Mouse (Mus musculus) kidney, postnatal 14 days (tissue): ENCODE data around the gene Scn1a.

Experiments used
- DNase-seq: peaks from one replicate; pipeline ENCODE4 v3.0.0; 2022; ENCODE audit warnings: mixed read lengths

The Scn1a gene

DNA sequence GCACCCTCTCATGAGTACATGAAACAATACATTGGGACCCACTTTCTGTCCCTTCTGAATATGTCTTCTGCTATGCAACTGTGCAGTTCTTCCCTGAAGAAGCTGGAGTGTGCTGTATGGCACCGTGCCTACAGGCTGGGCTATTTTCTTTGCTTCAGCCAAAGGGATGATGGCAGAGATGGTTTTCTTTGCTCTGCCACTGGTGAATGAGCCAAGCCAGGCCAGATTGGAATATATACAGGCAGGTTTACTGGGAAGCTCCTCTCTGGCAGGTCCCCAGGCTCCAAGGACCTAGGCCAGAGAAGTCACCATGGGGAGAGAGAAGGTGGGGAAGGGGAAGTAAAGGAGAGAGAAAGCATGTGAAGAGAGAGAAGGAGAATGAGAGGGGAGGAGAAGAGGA, 200.3 kb downstream of the Scn1a start:
- no peak for DNase-seq

- no peak for DNase-seq
Measured at GRCm38 (mm10) chr2:66238886-66239285, 201.8 kb downstream of the Scn1a start.

GRCm38 (mm10) chr2:66220954-66221353, 219.7 kb downstream of the Scn1a start:
- DNase-seq = no peak
